Mouse (Mus musculus) MEL (cell line): ENCODE data around the gene Pcx. TPM values are rescaled to one million over a fixed set of nuclear protein-coding genes. Genes with fewer than 3 reads are reported as not detected.

ENCODE experiments used
- DNase-seq: peaks from one replicate; pipeline ENCODE4 v3.0.0; 2011; ENCODE audit warnings: low read depth, low spot score
- H3K27ac ChIP-seq: 2 replicates; pipeline ENCODE4 v1.5.1; 2012; ENCODE audit warnings: low read depth, mild to moderate bottlenecking, control low read depth, low read length, moderate library complexity; ENCODE audit not compliant: control insufficient read depth
- H3K27me3 ChIP-seq, 2 experiments: fragments of 150-350 bp in 1 of 2; sonication (generic) in 1 of 2; 2 replicates each; pipeline ENCODE4 v1.6.1; 2012; ENCODE audit warnings: low read length in 2 of 2, mild to moderate bottlenecking in 2 of 2, improper control_type of control experiment in 1 of 2, moderate library complexity in 1 of 2; ENCODE audit not compliant: insufficient read depth in 2 of 2, control insufficient read depth in 1 of 2
- H3K36me3 ChIP-seq, 2 experiments: 2 replicates each; pipeline ENCODE4 v1.6.1; 2012 to 2014; ENCODE audit warnings: low read length in 2 of 2, improper control_type of control experiment in 1 of 2, inconsistent platforms in 1 of 2, mild to moderate bottlenecking in 1 of 2; ENCODE audit not compliant: insufficient read depth in 2 of 2, control insufficient read depth in 1 of 2
- H3K4me1 ChIP-seq, 2 experiments: fragments of 150-350 bp in 1 of 2; sonication (generic) in 1 of 2; 2 replicates each; pipeline ENCODE4 v1.6.1; 2012; ENCODE audit warnings: low read length in 2 of 2, improper control_type of control experiment in 1 of 2, mild to moderate bottlenecking in 1 of 2; ENCODE audit not compliant: insufficient read depth in 2 of 2, control insufficient read depth in 1 of 2
- H3K4me3 ChIP-seq, 2 experiments: fragments of 150-350 bp in 1 of 2; sonication (generic) in 1 of 2; 2 replicates each; pipeline ENCODE4 v1.5.1; 2012; ENCODE audit warnings: low read depth in 2 of 2, low read length in 2 of 2, mild to moderate bottlenecking in 2 of 2, moderate library complexity in 2 of 2, control low read depth in 1 of 2, improper control_type of control experiment in 1 of 2; ENCODE audit not compliant: control insufficient read depth in 1 of 2, insufficient read depth in 1 of 2
- H3K79me2 ChIP-seq: 2 replicates; pipeline ENCODE4 v1.6.1; 2012; ENCODE audit warnings: mild to moderate bottlenecking, low read length, moderate library complexity; ENCODE audit not compliant: control insufficient read depth, poor library complexity, insufficient read depth
- H3K9ac ChIP-seq: 2 replicates; pipeline ENCODE4 v1.6.1; 2012; ENCODE audit warnings: low read depth, mild to moderate bottlenecking, control low read depth, low read length, moderate library complexity; ENCODE audit not compliant: control insufficient read depth, poor library complexity, severe bottlenecking
- H3K9me3 ChIP-seq: fragments of 150-350 bp; sonication (generic); replicated peaks from 2 replicates; pipeline ENCODE4 v1.6.1; 2012; ENCODE audit warnings: mild to moderate bottlenecking, low read length, improper control_type of control experiment, moderate library complexity; ENCODE audit not compliant: insufficient read depth
- BHLHE40 ChIP-seq: IDR thresholded peaks from 2 replicates; pipeline ENCODE4 v1.6.1; 2012; ENCODE audit warnings: low read depth, mild to moderate bottlenecking, inconsistent platforms, low read length, improper control_type of control experiment, borderline replicate concordance
- CHD1 ChIP-seq: IDR thresholded peaks from 2 replicates; pipeline ENCODE4 v1.6.1; 2012; ENCODE audit warnings: low read depth, mild to moderate bottlenecking, inconsistent platforms, low read length, improper control_type of control experiment
- CTCF ChIP-seq, 3 experiments: IDR thresholded peaks in 2 of 3; conservative IDR thresholded peaks in 1 of 3; 2 replicates each; pipeline ENCODE4 v1.5.1; 2011 to 2012; ENCODE audit warnings: low read length in 3 of 3, low read depth in 2 of 3, mild to moderate bottlenecking in 2 of 3, improper control_type of control experiment in 1 of 3, inconsistent platforms in 1 of 3, mixed read lengths in 1 of 3, moderate library complexity in 1 of 3; ENCODE audit not compliant: control insufficient read depth in 1 of 3, insufficient read depth in 1 of 3, poor library complexity in 1 of 3, severe bottlenecking in 1 of 3
- EP300 ChIP-seq, 2 experiments: IDR thresholded peaks; 2 replicates each; pipeline ENCODE4 v1.6.1; 2011; ENCODE audit warnings: improper control_type of control experiment in 2 of 2, low read length in 2 of 2, low read depth in 1 of 2, mild to moderate bottlenecking in 1 of 2
- GATA1 ChIP-seq: IDR thresholded peaks from 2 replicates; pipeline ENCODE4 v1.6.1; 2011; ENCODE audit warnings: low read depth, low read length, improper control_type of control experiment
- JUND ChIP-seq: IDR thresholded peaks from 2 replicates; pipeline ENCODE4 v1.6.1; 2011; ENCODE audit warnings: low read depth, mild to moderate bottlenecking, improper control_type of control experiment, low read length
- KAT2A ChIP-seq: conservative IDR thresholded peaks from 2 replicates; pipeline ENCODE4 v1.6.1; 2012; ENCODE audit warnings: low read depth, low read length, improper control_type of control experiment, inconsistent platforms
- MAFK ChIP-seq: IDR thresholded peaks from 2 replicates; pipeline ENCODE4 v1.6.1; 2011; ENCODE audit warnings: low read depth, mild to moderate bottlenecking, low read length, improper control_type of control experiment, borderline replicate concordance
- MEF2A ChIP-seq: IDR thresholded peaks from 2 replicates; pipeline ENCODE4 v1.6.1; 2014; ENCODE audit warnings: low read depth, mild to moderate bottlenecking, inconsistent platforms, low read length, improper control_type of control experiment; ENCODE audit not compliant: poor library complexity, insufficient replicate concordance, severe bottlenecking; ENCODE audit errors: extremely low read depth
- MYB ChIP-seq: IDR thresholded peaks from 2 replicates; pipeline ENCODE4 v1.6.1; 2011; ENCODE audit warnings: mild to moderate bottlenecking, low read depth, low read length, improper control_type of control experiment
- NRF1 ChIP-seq: IDR thresholded peaks from 2 replicates; pipeline ENCODE4 v1.6.1; 2014; ENCODE audit warnings: low read depth, mild to moderate bottlenecking, inconsistent platforms, low read length, improper control_type of control experiment, moderate library complexity; ENCODE audit not compliant: poor library complexity, insufficient read depth, severe bottlenecking
- POLR2AphosphoS2 ChIP-seq: IDR thresholded peaks from 2 replicates; pipeline ENCODE4 v1.6.1; 2011; ENCODE audit warnings: low read length, improper control_type of control experiment
- POLR2AphosphoS5 ChIP-seq: IDR thresholded peaks from 2 replicates; pipeline ENCODE4 v1.6.1; 2012; ENCODE audit warnings: low read depth, borderline replicate concordance, mild to moderate bottlenecking, inconsistent platforms, low read length, moderate library complexity, mixed read lengths
- SIN3A ChIP-seq: IDR thresholded peaks from 2 replicates; pipeline ENCODE4 v1.6.1; 2012; ENCODE audit warnings: low read length, improper control_type of control experiment, inconsistent platforms
- SMC3 ChIP-seq: IDR thresholded peaks from 2 replicates; pipeline ENCODE4 v1.6.1; 2011; ENCODE audit warnings: low read depth, low read length, improper control_type of control experiment
- TBP ChIP-seq: IDR thresholded peaks from 2 replicates; pipeline ENCODE4 v1.8.0; 2011; ENCODE audit warnings: low read depth, low read length, improper control_type of control experiment
- UBTF ChIP-seq: IDR thresholded peaks from 2 replicates; pipeline ENCODE4 v1.6.1; 2012; ENCODE audit warnings: low read depth, mild to moderate bottlenecking, inconsistent platforms, low read length, improper control_type of control experiment, moderate library complexity, borderline replicate concordance; ENCODE audit not compliant: insufficient read depth
- USF1 ChIP-seq: IDR thresholded peaks from 2 replicates; pipeline ENCODE4 v1.6.1; 2014; ENCODE audit warnings: low read depth, mild to moderate bottlenecking, inconsistent platforms, low read length, improper control_type of control experiment, moderate library complexity
- USF2 ChIP-seq, 2 experiments: IDR thresholded peaks; 2 replicates each; pipeline ENCODE4 v1.6.1; 2011 to 2012; ENCODE audit warnings: improper control_type of control experiment in 2 of 2, low read length in 2 of 2, borderline replicate concordance in 1 of 2, inconsistent platforms in 1 of 2, low read depth in 1 of 2, mild to moderate bottlenecking in 1 of 2; ENCODE audit not compliant: insufficient read depth in 1 of 2
- ZC3H11A ChIP-seq: IDR thresholded peaks from 2 replicates; pipeline ENCODE4 v1.6.1; 2012; ENCODE audit warnings: low read depth, mild to moderate bottlenecking, inconsistent platforms, low read length, improper control_type of control experiment
- ZKSCAN1 ChIP-seq: IDR thresholded peaks from 2 replicates; pipeline ENCODE4 v1.6.1; 2012; ENCODE audit warnings: low read depth, mild to moderate bottlenecking, inconsistent platforms, low read length, improper control_type of control experiment, moderate library complexity
- ZMIZ1 ChIP-seq: IDR thresholded peaks from 2 replicates; pipeline ENCODE4 v1.6.1; 2012; ENCODE audit warnings: low read depth, mild to moderate bottlenecking, inconsistent platforms, low read length, improper control_type of control experiment, moderate library complexity
- ZNF384 ChIP-seq: IDR thresholded peaks from 2 replicates; pipeline ENCODE4 v1.6.1; 2012; ENCODE audit warnings: low read depth, mild to moderate bottlenecking, inconsistent platforms, low read length, improper control_type of control experiment
- polyA plus RNA-seq, 2 experiments: library from polyadenylated mRNA; stranded (reverse) in 1 of 2; unstranded in 1 of 2; fragments of >175 nt in 1 of 2; fragments of >200 nt in 1 of 2; gene quantifications; 2 replicates each; pipeline versions ENCODE4 v1.2.1 to v1.2.4; 2012; ENCODE audit warnings: low replicate concordance in 2 of 2, low read depth in 1 of 2; ENCODE audit not compliant: insufficient read length in 2 of 2, insufficient read depth in 1 of 2, missing spikeins in 1 of 2
- total RNA-seq: library from RNA; depleted of rRNA; stranded (reverse); fragments of 300-350 nt; gene quantifications from 2 replicates; pipeline ENCODE4 v1.2.3, GENCODE M21; 2012

Gene Pcx
- total and polyA plus RNA-seq, 3 experiments, result 7.2 to 7.9 TPM; not detected in 1

GRCm38 (mm10) chr19:4616546-4616945 lies 106.3 kb downstream of the Pcx start:
- Histone ChIP-seq H3K4me1 (peaks cover 0 to 10% of the 10 kb centered on the region in 2 experiments; a peak in 2 of 4 replicates), H3K9ac (peak overlapping the region; percentile 41; the same call in 1 of the 2 replicates), H3K9me3 (no peaks in the 10 kb centered on the region), H3K27ac (peak overlapping the region; percentile 26; the same call in 1 of the 2 replicates), H3K79me2 (peaks cover 2% of the 10 kb centered on the region; the same call in 1 of the 2 replicates), H3K4me3 (no peak overlapping the region), H3K36me3 (peaks cover 0 to 6% of the 10 kb centered on the region in 2 experiments; a peak in 2 of 4 replicates), H3K27me3 (no peaks in the 10 kb centered on the region)
- peak; percentile 56 for DNase-seq
- TF ChIP-seq MAFK (no peak), EP300 (IDR thresholded peaks at IDR 0.05; ENCODE audit: low read depth in 1 of 2, low read length in 2 of 2) (peak in 1 of 2 experiments; percentile 12; a peak in 2 of 4 replicates), SIN3A (peak; percentile 20; the same call in 1 of the 2 replicates)

- peaks cover 0 to 6% of the 10 kb centered on the region in 2 experiments; a peak in 2 of 4 replicates for H3K36me3 ChIP-seq
- H3K79me2 ChIP-seq, result peaks cover 2% of the 10 kb centered on the region; the same call in 1 of the 2 replicates
- H3K4me3 ChIP-seq, result no peak overlapping the region
- H3K9me3 ChIP-seq, result no peaks in the 10 kb centered on the region
- H3K4me1 ChIP-seq, result peaks cover 0 to 10% of the 10 kb centered on the region in 2 experiments; a peak in 2 of 4 replicates
- no peak overlapping the region for H3K27ac ChIP-seq
- DNase-seq, result no peak
- H3K27me3 ChIP-seq, result no peaks in the 10 kb centered on the region
- H3K9ac ChIP-seq, result no peak overlapping the region
- TF ChIP-seq CTCF (IDR thresholded peaks at IDR 0.05 in 2 of 3, conservative IDR thresholded peaks at IDR 0.05 in 1 of 3; ENCODE audit: control insufficient read depth in 1 of 3, insufficient read depth in 1 of 3, low read depth in 2 of 3, low read length in 3 of 3, poor library complexity in 1 of 3, severe bottlenecking in 1 of 3), result peak in 1 of 3 experiments; percentile 5; a peak in 1 of 6 replicates
- no peak for TF ChIP-seq TBP
Observed at GRCm38 (mm10) chr19:4618183-4618582, 107.9 kb downstream of the Pcx start.

GRCm38 (mm10) chr19:4619461-4619860 lies 109.2 kb downstream of the Pcx start:
- peaks cover 0 to 6% of the 10 kb centered on the region in 2 experiments; a peak in 2 of 4 replicates for H3K36me3 ChIP-seq
- TF ChIP-seq ZKSCAN1, result no peak
- no peak for TF ChIP-seq CHD1
- TF ChIP-seq BHLHE40, result no peak
- no peak for TF ChIP-seq UBTF
- no peak for TF ChIP-seq ZC3H11A
- no peak for TF ChIP-seq EP300 (IDR thresholded peaks at IDR 0.05; ENCODE audit: low read depth in 1 of 2, low read length in 2 of 2)
- TF ChIP-seq GATA1, result no peak
- no peak for TF ChIP-seq NRF1
- no peak for TF ChIP-seq SMC3
- TF ChIP-seq ZMIZ1, result no peak
- no peak for TF ChIP-seq SIN3A
- no peak for TF ChIP-seq POLR2AphosphoS5
- no peak for TF ChIP-seq MYB
- TF ChIP-seq MEF2A, result no peak
- TF ChIP-seq USF2 (IDR thresholded peaks at IDR 0.05; ENCODE audit: borderline replicate concordance in 1 of 2, insufficient read depth in 1 of 2, low read depth in 1 of 2, low read length in 2 of 2), result no peak
- no peak for TF ChIP-seq ZNF384
- TF ChIP-seq JUND, result no peak
- TF ChIP-seq KAT2A, result no peak
- no peak for TF ChIP-seq USF1
- TF ChIP-seq POLR2AphosphoS2, result no peak
- TF ChIP-seq, all 39 proteins: peak for 0

More at GRCm38 (mm10) chr19:4619461-4619860, 109.2 kb downstream of the Pcx start:
- Histone ChIP-seq H3K9me3 (no peaks in the 10 kb centered on the region), H3K9ac (no peak overlapping the region), H3K79me2 (peaks cover 2% of the 10 kb centered on the region; the same call in 1 of the 2 replicates), H3K4me1 (peaks cover 0 to 10% of the 10 kb centered on the region in 2 experiments; a peak in 2 of 4 replicates), H3K27ac (no peak overlapping the region), H3K27me3 (no peaks in the 10 kb centered on the region), H3K4me3 (no peak overlapping the region)
- no peak for DNase-seq
